In the genomic region with DNA sequence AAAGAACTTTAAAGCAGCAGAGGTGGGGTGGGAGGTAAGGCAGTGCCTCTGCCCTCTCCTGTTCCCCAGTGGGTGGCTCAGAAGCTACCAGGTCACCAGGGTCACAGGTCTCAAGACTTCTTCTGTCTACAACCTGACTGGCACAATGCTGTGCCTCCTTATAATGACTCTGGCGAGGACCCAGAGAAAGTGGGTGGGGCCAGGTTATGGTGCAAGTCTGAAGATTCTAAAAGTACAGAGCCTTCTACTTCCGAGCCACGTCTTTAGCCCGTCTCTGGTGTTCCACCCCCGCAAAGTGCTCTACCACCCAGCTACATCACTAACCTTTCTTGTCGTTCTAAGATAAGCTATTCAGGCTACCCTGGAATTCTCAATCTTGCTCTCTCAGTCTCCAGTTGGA, we compare ENCODE assay signal across 8 mouse cellular contexts. TPM values are rescaled to one million over a fixed set of nuclear protein-coding genes. Genes with fewer than 3 reads are reported as not detected.
DNase-seq lines count a peak whose midpoint lies in the region; ATAC-seq lines count a peak whose summit lies in the region.

No protein-coding gene starts in this region.

- no peak overlapping the region for H3K4me3 ChIP-seq in stomach, embryonic 16.5 days (replicated peaks; ENCODE audit: low read length)

- peak; percentile 28 for ATAC-seq in granulocyte monocyte progenitor cell, adult 5-6 weeks (replicated peaks; ENCODE audit: poor library complexity, severe bottlenecking)
- peak; percentile 14; the same call in 1 of the 2 replicates for ATAC-seq in stomach, embryonic 16.5 days (ENCODE audit: insufficient read depth, low FRiP score)
- ATAC-seq in cerebellum, adult (ENCODE audit: insufficient number of reproducible peaks, low FRiP score, low TSS enrichment): no peak

- H3K4me2 ChIP-seq in stomach, embryonic 16.5 days (ENCODE audit: low read depth, low read length): no peak overlapping the region

- peak overlapping the region; percentile 59; the same call in 1 of the 2 replicates for H3K27ac ChIP-seq in stomach, embryonic 16.5 days (ENCODE audit: low read length)

- no peaks in the 10 kb centered on the region for H3K9me3 ChIP-seq in stomach, embryonic 16.5 days (replicated peaks; ENCODE audit: control insufficient read depth, low read length)

- H3K36me3 ChIP-seq in stomach, embryonic 16.5 days (ENCODE audit: control insufficient read depth, insufficient read depth, low read length): peaks cover 3% of the 10 kb centered on the region; the same call in 1 of the 2 replicates

- WGBS in stomach, embryonic 16.5 days: 48% methylated on average over 6 of the region's 6 CpGs

- H3K4me1 ChIP-seq in stomach, embryonic 16.5 days (ENCODE audit: control insufficient read depth, insufficient read depth, low read length): peaks cover 26% of the 10 kb centered on the region

- DNase-seq in kidney, adult 11 months: peak; percentile 26
- DNase-seq in kidney, adult 18-20 months: no peak
- peak; percentile 79 for DNase-seq in lung, postnatal 10 days
- DNase-seq in layer of hippocampus, postnatal 10 days (ENCODE audit: low spot score in 2 of 2): no peak
- no peak for DNase-seq in urinary bladder, postnatal 4 days (ENCODE audit: low spot score in 2 of 2)

- H3K27me3 ChIP-seq in stomach, embryonic 16.5 days (ENCODE audit: control insufficient read depth, insufficient read depth, low read length): no peaks in the 10 kb centered on the region

- no peak overlapping the region for H3K9ac ChIP-seq in stomach, embryonic 16.5 days (ENCODE audit: low read length)

RNA-seq across cellular contexts. Expression of gene Ncf1, which starts 2.7 kb away (rescaled TPM):
- 163 and 170 TPM in 2 replicates for total RNA-seq in granulocyte monocyte progenitor cell, adult 5-6 weeks (2014; fragmentation: Nextera tagmentation)
- 165 and 177 TPM in 2 replicates for total RNA-seq in granulocyte monocyte progenitor cell, adult 5-6 weeks (2017)
- 7.1 and 8.2 TPM in 2 replicates for polyA plus RNA-seq in stomach, embryonic 16.5 days (2015; fragmentation: Nextera tagmentation; extraction: Ambion mirVana)
- 1 to 10 TPM; 5.5 to 5.9 TPM for total RNA-seq in layer of hippocampus, postnatal 10 days (2021)

RNA-seq across cellular contexts. Expression of gene Gtf2ird2, which starts 48.3 kb away (rescaled TPM):
- total RNA-seq in granulocyte monocyte progenitor cell, adult 5-6 weeks (2014; fragmentation: Nextera tagmentation): 1.3 and 15.1 TPM in 2 replicates
- 3.9 and 5.0 TPM in 2 replicates for total RNA-seq in granulocyte monocyte progenitor cell, adult 5-6 weeks (2017)
- polyA plus RNA-seq in stomach, embryonic 16.5 days (2015; fragmentation: Nextera tagmentation; extraction: Ambion mirVana): 7.1 and 8.1 TPM in 2 replicates
- total RNA-seq in layer of hippocampus, postnatal 10 days (2021): 10 to 100 TPM; 13.1 to 14.7 TPM

RNA-seq across cellular contexts. Expression of gene Rcc1l, which starts 55.5 kb away (rescaled TPM):
- 22.9 and 25.7 TPM in 2 replicates for total RNA-seq in granulocyte monocyte progenitor cell, adult 5-6 weeks (2014; fragmentation: Nextera tagmentation)
- 8.7 and 9.7 TPM in 2 replicates for total RNA-seq in granulocyte monocyte progenitor cell, adult 5-6 weeks (2017)
- polyA plus RNA-seq in stomach, embryonic 16.5 days (2015; fragmentation: Nextera tagmentation; extraction: Ambion mirVana): 20.7 and 25.6 TPM in 2 replicates
- 10 to 100 TPM; 18.0 to 20.8 TPM for total RNA-seq in layer of hippocampus, postnatal 10 days (2021)

Comparison
In these comparisons a context has a peak if more than half of its experiments do, and no peak if none do; other contexts are left out.
1. DNase-seq: peak in kidney, adult 11 months (single experiment) and lung, postnatal 10 days (single experiment); none in kidney, adult 18-20 months (single experiment), layer of hippocampus, postnatal 10 days (0 of 2) and urinary bladder, postnatal 4 days (0 of 2).
2. RNA of gene Ncf1, which starts 2.7 kb away (total RNA-seq): 163 to 177 TPM in granulocyte monocyte progenitor cell, adult 5-6 weeks; 5.5 to 5.9 TPM in layer of hippocampus, postnatal 10 days; every median in the first group is over 10 times any median in the second.